Mouse (Mus musculus) myocyte (in vitro differentiated cells): ENCODE results near the gene Sdc4.

Experiments used
- CEBPB ChIP-seq: IDR thresholded peaks from 2 replicates; pipeline ENCODE4 v1.6.1; 2011; ENCODE audit warnings: mild to moderate bottlenecking, moderate library complexity; ENCODE audit not compliant: poor library complexity, insufficient read depth, severe bottlenecking
- E2F4 ChIP-seq: IDR thresholded peaks from one replicate; pipeline ENCODE4 v1.6.1; 2011; ENCODE audit warnings: mild to moderate bottlenecking, control low read depth, moderate library complexity; ENCODE audit not compliant: insufficient read depth
- MAX ChIP-seq: IDR thresholded peaks from one replicate; pipeline ENCODE4 v1.6.1; 2011; ENCODE audit warnings: low read depth, mild to moderate bottlenecking, control low read depth
- MYOD1 ChIP-seq, 3 experiments: IDR thresholded peaks; one replicate each; pipeline ENCODE4 v1.6.1; 2011; ENCODE audit warnings: control low read depth in 2 of 3, low read depth in 2 of 3, mild to moderate bottlenecking in 2 of 3, moderate library complexity in 1 of 3; ENCODE audit not compliant: insufficient read length in 2 of 3, control insufficient read depth in 1 of 3
- MYOG ChIP-seq, 3 experiments: IDR thresholded peaks; one replicate each; pipeline ENCODE4 v1.6.1; 2011; ENCODE audit warnings: control low read depth in 2 of 3, low read depth in 2 of 3, mild to moderate bottlenecking in 2 of 3; ENCODE audit not compliant: insufficient read length in 2 of 3, control insufficient read depth in 1 of 3, insufficient read depth in 1 of 3
- POLR2A ChIP-seq: IDR thresholded peaks from one replicate; pipeline ENCODE4 v1.6.1; 2011; ENCODE audit warnings: low read depth, mild to moderate bottlenecking, control low read depth, moderate library complexity; ENCODE audit not compliant: insufficient read length
- POLR2AphosphoS2 ChIP-seq: IDR thresholded peaks from one replicate; pipeline ENCODE4 v1.6.1; 2011; ENCODE audit warnings: low read depth, control low read depth; ENCODE audit not compliant: insufficient read length
- TCF12 ChIP-seq: IDR thresholded peaks from one replicate; pipeline ENCODE4 v1.6.1; 2011; ENCODE audit warnings: mild to moderate bottlenecking, control low read depth; ENCODE audit not compliant: poor library complexity, insufficient read depth, severe bottlenecking
- TCF3 ChIP-seq: IDR thresholded peaks from one replicate; pipeline ENCODE4 v1.6.1; 2011; ENCODE audit warnings: low read depth, control low read depth; ENCODE audit not compliant: insufficient read length
- USF1 ChIP-seq: IDR thresholded peaks from one replicate; pipeline ENCODE4 v1.6.1; 2011; ENCODE audit warnings: low read depth, mild to moderate bottlenecking, control low read depth, moderate library complexity

GRCm38 (mm10) chr2:164402906-164403305 is 40.8 kb downstream of the Sdc4 start, which contains the start of gene Rbpjl:
- TF ChIP-seq E2F4, result no peak
- no peak for TF ChIP-seq TCF3
- TF ChIP-seq POLR2AphosphoS2, result no peak
- no peak for TF ChIP-seq POLR2A
- no peak for TF ChIP-seq TCF12
- no peak for TF ChIP-seq MAX
- TF ChIP-seq MYOG (IDR thresholded peaks at IDR 0.05; ENCODE audit: control insufficient read depth in 1 of 3, insufficient read depth in 1 of 3, insufficient read length in 2 of 3, low read depth in 2 of 3), result peak in 1 of 3 experiments; percentile 32
- TF ChIP-seq MYOD1 (IDR thresholded peaks at IDR 0.05; ENCODE audit: control insufficient read depth in 1 of 3, insufficient read length in 2 of 3, low read depth in 2 of 3), result no peak
- TF ChIP-seq CEBPB, result no peak
- TF ChIP-seq USF1, result no peak
